Mouse (Mus musculus): Measurements from ENCODE around the gene Arf6. TPM values are rescaled to one million over a fixed set of nuclear protein-coding genes. Genes with fewer than 3 reads are reported as not detected.
"Not testable (repeated sequence)": the region's sequence is repeated elsewhere in the genome, so short reads cannot be mapped to it uniquely, and the experiment has no call there.

Arf6 gene
- 10 to 100 TPM; 33.7 to 39.7 (median 39.6) TPM for total RNA-seq (2022)

- DNase-seq (ENCODE audit: low spot score), result peak; percentile 96
These were observed at the start of gene Arf6, which contains the start of gene Gm9887 for GRCm38 (mm10) chr12:69371854-69372671. Gene Arf6 (plus strand): TSS chr12:69372150. Gene Gm9887 (minus strand): TSS chr12:69372458.

DNA sequence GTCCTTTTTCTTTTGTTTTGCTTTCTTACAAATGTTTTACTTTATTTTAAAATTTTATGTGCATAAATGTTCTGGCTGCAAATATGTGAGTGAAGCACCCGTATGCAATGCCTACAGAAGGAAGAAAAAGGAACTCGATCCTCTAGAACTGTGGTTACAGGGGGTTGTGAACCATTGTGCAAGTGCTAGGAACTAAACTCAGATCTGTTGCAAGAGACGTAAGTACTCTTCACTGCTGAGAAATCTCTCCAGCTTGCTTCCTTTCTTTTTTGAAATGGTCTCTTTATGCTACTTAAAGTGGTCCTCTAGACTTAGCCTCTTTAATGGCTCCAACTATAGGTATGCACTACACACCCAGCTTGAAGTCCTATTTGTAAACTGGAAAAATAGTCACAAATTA lies 40.8 kb upstream of the Arf6 start:
- DNase-seq (ENCODE audit: low spot score), result no peak

- no peak for DNase-seq (ENCODE audit: low spot score)
These were observed 39.8 kb upstream of the Arf6 start for GRCm38 (mm10) chr12:69332147-69332546.

DNA sequence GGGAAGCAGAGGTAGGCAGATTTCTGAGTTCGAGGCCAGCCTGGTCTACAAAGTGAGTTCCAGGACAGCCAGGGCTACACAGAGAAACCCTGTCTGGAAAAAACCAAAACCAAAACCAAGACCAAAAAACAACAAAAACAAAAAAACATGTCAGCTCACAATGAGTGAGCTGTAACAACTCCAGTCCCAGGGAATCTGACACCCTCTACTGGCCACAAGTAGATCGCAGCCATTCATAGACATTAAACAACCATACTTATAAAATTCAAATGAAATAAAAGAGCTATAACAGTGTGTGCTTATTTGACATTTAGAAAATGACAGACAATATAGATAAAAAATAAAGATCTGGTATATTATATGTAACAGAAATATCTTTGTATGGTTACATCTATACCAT lies 38.4 kb upstream of the Arf6 start:
- no peak for DNase-seq (ENCODE audit: low spot score)

- DNase-seq (ENCODE audit: low spot score), result no peak
These were observed 22.0 kb upstream of the Arf6 start for GRCm38 (mm10) chr12:69349928-69350327.

- no peak for DNase-seq (ENCODE audit: low spot score)
These were observed 20.3 kb upstream of the Arf6 start for GRCm38 (mm10) chr12:69351685-69352084.

- peak; percentile 94 for DNase-seq (ENCODE audit: low spot score)
These were observed 15.2 kb upstream of the Arf6 start, which contains the start of gene Nemf for GRCm38 (mm10) chr12:69356546-69357299. Gene Nemf (minus strand): TSS chr12:69357165.

DNA sequence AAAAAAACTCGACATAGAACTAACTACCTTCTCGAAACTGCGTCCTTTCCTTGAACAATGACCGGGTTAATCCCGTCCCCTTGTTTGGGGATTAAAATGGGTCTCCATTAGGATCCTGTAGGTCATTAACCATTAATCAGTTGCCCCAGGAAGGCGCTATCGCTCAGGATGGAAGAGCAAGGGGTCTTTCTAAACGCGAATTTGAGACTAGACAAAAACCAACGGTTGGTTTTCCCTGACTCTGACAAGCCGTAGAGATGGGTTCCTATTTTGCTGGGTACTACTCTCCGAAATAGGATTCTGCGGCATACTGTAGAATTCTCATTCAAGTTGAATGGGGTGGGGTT lies 14.7 kb upstream of the Arf6 start:
- DNase-seq (ENCODE audit: low spot score), result no peak

DNA sequence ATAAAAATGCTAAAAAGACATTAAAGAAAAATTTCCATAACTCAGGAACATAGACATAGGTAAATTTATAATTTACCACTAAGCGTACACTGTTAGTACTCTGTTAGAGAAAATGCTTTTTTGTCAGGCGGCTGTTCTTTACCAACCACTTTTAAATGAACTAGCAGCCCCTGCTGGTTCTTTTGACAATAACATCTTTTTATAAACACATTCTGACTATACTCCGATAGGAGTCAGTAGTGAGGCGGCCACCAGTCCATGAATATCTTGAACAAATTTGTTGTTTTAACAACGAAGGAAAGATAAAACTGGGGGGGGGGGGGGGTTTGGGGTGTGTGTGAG lies 11.3 kb upstream of the Arf6 start:
- peak; percentile 88 for DNase-seq (ENCODE audit: low spot score)

DNA sequence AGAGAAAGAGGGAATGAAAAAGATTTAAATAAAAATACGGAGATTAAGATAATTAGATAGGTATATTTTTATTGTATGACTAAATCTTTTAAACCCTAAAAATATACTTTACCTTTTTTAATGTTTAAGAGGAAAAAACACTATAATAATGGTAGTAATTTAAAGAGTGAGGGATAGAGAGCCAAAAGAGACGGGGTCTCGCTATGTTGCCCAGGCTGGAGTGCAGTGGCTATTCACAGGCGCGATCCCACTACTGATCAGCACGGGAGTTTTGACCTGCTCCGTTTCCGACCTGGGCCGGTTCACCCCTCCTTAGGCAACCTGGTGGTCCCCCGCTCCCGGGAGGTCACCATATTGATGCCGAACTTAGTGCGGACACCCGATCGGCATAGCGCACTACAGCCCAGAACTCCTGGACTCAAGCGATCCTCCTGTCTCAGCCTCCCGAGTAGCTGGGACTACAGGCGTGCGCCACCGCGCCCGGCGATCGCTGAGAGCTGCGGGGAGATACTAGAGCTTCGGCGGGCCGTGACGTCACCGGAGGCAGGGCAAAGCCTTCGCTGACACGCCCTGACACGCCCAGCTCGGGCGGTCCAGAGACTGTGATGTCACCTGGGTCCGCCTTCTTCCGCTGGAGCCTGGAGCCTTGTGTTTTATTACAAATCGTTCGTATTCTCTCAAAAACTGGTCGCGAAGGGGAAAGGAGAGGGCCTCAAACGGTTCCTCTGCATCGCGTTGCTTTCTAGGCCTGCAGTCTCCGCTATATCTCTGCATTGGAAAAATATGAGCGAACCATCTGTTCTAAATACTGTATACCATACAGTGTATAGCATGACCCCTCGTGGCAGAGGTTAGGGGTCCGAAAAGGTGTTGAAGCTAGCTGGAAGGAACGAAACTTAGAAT lies 10.7 kb upstream of the Arf6 start:
- DNase-seq (ENCODE audit: low spot score), result peak; percentile 99

DNA sequence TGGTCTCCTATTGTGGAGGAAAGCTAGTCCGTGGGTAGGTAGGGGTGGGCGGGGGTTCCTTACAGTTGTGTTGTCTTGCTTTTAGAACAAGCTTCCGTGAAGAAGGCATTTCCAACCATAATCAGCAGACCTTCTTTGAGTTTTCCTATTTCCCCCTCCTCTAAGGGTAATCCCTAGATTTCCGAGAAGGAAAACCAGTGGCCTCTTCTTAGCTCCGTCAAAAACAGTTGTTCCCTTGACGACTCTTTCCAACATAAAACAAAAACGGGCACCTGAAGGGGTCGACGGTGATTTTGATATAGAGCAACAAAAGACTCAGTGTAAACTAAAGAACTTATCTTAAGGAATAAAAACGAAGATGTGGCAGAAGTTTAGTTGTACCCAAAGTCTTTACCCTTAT lies 10.0 kb upstream of the Arf6 start:
- no peak for DNase-seq (ENCODE audit: low spot score)

- DNase-seq (ENCODE audit: low spot score), result no peak
These were observed 9.6 kb upstream of the Arf6 start for GRCm38 (mm10) chr12:69362388-69362787.

DNA sequence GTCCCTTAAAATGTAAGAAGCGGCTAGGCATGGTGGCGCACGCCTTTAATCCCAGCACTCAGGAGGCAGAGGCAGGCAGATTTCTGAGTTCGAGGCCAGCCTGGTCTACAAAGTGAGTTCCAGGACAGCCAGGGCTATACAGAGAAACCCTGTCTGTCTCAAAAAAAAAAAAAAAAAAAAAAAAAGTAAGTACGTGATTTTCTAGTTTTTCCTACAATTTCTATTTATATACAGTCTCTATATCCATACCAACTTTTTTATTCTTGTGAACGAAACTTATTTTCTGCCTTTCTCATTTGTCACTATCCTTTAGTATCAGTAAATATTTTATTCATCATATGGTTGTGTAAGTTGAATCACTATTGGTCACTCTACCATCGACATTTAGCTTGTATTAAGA lies 8.8 kb upstream of the Arf6 start:
- not testable (repeated sequence) for DNase-seq (ENCODE audit: low spot score)

DNA sequence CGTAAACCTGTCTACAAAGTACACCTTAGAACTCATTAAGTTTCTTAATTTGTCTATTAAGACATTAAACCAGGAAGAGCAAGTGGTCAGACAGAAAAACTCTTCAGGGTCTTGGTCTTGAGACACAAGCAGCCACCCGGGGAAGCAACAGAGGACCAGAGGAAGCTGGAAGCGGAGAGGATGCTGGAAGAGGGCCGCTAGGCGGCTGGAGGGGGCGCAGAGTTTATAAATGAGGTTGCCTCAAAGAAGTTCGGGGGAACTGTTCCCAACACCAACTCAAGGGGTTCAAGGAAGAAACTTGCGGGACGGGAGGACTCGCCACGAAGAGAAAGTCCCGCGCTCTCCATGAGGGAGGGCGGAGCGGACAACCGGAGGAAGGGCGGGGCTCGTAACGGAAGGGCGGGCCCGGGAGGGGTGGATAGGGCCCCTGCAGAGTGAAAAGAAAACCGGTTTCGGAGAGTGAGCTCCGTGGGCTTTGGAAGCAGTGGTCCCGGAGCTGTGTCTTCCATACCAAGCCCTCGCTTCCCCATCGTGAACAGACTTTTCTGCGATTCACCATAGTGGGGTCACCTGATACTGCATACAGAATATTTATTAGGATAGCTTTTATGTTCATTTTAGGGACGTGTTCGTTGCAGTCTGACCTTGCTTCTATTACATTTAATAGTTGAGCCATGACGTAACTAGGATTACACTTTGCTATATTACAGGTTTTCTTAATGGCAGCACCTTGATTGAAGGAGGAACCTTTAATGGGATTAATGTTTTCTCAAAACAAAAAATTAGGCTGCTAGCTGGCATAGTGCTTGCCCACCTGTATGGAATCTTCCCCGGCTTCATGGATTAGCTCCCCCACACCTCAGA lies 7.8 kb upstream of the Arf6 start:
- peak; percentile 86 for DNase-seq (ENCODE audit: low spot score)

GRCm38 (mm10) chr12:69365757-69366156 lies 6.2 kb upstream of the Arf6 start:
- no peak for DNase-seq (ENCODE audit: low spot score)

DNA sequence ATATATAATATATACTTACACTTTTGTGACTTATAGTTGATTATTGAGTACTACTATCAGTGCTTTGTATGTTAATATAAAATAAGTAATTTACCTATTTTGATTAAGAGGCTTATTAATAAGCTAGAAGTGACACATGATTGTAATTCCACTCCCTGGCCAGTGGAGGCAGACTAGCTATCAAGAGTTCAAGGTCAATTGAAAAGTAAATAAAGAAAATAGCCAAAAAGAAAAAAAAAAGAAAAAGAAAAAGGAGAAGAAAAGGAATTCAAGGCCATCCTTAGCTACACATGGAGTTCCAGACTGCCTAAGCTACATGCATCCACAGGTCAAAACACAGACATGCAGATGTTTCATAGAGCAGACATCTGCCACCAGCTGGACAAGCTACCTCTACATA lies 5.5 kb upstream of the Arf6 start:
- DNase-seq (ENCODE audit: low spot score), result no peak

GRCm38 (mm10) chr12:69367557-69367956 lies 4.4 kb upstream of the Arf6 start:
- DNase-seq (ENCODE audit: low spot score), result no peak

GRCm38 (mm10) chr12:69370936-69371335 lies 1.0 kb upstream of the Arf6 start:
- no peak for DNase-seq (ENCODE audit: low spot score)

DNA sequence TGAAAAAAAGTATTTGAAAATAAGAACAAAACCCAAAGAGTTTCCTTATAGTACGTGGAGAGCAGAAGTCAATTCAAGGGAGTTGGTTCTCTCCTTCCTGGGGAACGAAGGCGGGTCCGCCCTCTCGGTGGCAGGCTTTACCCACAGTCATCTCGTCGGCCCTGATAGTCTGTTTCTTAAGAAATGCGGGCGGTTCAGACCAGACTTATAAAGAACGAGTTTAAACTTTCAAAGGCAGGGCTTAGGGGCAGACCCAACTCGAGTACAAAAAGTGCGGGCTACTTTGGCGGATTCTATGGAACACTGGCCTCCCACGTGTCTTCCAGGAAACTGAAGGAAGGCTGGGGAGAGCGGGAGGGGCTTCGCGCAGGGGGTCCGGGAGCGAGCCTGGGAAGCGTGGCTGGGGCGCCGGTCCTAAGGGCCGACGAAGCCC lies 513 bp upstream of the Arf6 start:
- DNase-seq (ENCODE audit: low spot score), result peak; percentile 88

DNA sequence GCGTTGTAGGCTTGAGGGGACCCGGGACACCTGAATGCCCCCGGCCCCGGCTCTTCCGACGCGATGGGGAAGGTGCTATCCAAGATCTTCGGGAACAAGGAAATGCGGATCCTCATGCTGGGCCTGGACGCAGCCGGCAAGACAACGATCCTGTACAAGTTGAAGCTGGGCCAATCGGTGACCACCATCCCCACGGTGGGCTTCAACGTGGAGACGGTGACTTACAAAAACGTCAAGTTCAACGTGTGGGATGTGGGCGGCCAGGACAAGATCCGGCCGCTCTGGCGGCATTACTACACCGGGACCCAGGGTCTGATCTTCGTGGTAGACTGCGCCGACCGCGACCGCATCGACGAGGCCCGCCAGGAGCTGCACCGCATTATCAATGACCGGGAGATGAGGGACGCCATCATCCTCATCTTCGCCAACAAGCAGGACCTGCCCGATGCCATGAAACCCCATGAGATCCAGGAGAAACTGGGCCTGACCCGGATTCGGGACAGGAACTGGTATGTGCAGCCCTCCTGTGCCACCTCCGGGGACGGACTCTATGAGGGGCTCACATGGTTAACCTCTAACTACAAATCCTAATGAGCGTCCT lies 881 bp downstream of the Arf6 start:
- DNase-seq (ENCODE audit: low spot score), result peak; percentile 21
